Mouse (Mus musculus): ENCODE measurements around the gene Ifnl3.

DNA sequence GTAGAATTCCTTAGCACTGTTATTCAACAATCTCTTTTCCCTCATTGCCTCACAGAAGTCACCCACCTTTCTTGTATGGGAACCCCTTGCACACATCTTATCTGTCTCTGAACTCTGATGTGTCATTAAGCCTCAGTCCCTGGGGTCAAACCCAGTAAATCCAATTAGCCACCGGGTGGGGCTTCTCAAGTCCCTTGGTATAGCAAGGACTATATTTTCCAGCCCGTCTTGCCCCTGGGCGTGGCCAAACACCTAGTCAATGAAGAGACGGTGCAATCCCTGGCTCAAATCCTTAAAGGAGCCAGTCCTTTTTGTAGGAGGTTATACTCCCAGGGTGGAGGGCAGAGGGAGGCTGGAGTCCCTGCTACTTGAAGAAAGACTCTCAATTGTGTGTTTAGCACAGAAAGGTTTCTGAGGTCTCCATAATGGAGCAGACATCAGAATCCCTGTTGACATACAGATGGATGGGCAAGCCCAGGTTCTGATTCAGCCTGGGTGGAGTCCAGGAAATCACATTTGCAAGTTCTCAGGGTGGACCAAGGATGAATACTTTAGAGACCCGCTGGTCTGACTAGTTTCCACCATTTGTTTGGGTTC lies 33.4 kb downstream of the Ifnl3 start:
- TF ChIP-seq CTCF (IDR thresholded peaks at IDR 0.05; ENCODE audit: borderline replicate concordance, insufficient read depth, low read length) (no peak), POLR2A (IDR thresholded peaks at IDR 0.05; ENCODE audit: low read depth, low read length) (no peak)
